Mouse (Mus musculus) heart, postnatal 4 days (tissue): ENCODE data around the gene Sspo. TPM values are rescaled to one million over a fixed set of nuclear protein-coding genes. Genes with fewer than 3 reads are reported as not detected.

Experiments used
- DNase-seq: peaks from one replicate; pipeline ENCODE4 v3.0.0; 2021
- total RNA-seq, 2 experiments: library from RNA; stranded (reverse); gene quantifications; 2 replicates each; pipeline ENCODE4 v1.2.3; 2021

Sspo gene
- total RNA-seq, 2 experiments from 2014 or later = 0.38 to 0.64 TPM

DNA sequence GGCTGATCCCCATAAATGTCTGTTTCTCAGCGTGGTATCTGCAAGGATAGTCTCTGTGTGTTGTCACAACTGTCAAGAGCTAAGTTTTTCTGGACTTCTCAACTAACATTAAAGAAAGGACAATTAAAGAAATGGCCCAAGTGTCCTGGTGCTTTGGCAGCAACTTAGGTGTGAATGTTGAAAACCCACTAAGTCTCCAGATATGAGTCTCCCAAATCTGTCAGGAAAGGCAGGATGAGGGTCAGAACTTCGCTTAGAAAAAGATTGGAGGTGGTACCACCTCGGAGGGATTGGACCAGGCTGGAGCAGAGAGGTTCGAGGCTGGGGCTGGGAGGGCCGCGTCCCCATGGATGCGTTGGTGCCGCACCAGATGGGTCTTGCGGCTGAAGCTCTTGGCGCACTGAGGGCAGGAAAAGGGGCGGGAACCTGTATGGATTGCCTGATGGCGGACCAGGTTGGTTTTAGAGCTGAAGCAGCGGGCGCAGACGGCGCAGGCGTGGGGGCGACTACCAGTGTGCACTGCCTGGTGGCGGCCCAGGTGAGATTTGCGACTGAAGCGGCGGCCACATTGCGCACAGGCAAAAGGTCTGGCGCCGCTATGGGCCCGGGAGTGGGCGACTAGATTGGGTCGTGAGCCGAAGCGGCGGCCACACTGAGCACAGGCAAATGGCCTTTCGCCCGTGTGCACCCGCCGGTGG lies 10.2 kb upstream of the Sspo start:
- DNase-seq = no peak

DNA sequence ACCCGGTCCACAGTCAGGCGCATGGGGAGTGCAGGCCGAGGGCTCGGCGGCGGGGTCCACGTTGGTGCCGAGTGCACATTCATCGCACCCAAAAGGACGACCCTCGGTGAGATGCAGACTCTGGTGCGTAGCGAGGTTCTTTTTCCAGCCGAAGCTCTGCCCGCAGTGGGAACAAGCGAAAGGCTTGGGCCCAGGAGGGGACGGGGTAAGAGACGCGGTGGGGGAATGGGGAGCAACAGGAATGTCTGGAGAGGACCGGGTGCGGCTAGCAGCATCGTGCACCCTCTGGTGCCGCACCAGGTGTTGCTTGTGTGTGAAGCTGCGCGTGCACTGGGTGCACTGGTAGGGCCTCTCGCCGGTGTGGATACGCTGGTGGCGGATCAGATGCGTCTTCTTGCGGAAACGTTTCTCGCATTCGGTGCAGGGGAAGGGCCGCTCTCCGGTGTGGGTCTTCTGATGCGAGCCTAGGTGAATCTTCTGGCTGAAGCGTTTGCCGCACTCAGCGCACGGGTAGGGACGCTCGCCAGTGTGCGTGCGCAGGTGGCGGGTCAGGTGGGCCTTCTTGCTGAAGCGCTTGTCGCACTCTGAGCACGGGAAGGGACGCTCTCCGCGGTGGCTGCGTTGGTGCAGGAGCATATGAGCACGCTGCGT lies 9.4 kb upstream of the Sspo start:
- no peak for DNase-seq

GRCm38 (mm10) chr6:48439654-48440053 lies 8.4 kb upstream of the Sspo start:
- no peak for DNase-seq

DNA sequence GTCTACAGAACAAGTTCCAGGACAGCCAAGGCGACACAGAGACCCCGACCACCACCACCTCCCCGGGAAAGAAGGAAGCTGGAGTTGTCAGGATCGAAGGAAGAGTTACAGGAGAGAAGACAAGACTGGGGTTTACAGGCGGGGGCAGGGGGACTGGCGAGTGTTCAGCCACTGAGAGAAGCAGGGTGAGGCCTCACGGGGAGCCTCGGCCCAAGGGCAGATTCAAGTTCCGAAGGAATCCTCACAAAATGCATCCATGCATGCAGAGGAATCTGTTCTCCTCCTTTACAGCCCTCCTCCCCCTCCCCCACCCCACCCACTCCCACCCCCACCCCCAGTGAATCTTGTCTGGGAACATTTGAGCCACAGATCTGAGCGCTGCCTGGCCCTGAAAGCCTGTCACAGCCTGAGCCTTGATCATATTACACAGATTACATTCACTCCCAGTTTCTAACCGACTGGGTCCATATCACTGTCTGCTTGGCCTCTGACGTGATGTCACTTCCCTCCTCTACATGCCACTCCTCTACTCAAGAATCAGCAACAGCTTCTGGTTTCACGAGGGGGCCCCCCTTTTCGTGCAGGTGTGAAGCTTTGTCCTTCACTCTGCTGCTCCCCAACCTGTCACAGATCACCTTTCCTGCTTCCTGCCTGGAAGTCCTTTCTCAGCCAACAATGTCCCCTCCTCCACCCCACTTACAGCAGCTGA lies 7.6 kb upstream of the Sspo start:
- no peak for DNase-seq

DNA sequence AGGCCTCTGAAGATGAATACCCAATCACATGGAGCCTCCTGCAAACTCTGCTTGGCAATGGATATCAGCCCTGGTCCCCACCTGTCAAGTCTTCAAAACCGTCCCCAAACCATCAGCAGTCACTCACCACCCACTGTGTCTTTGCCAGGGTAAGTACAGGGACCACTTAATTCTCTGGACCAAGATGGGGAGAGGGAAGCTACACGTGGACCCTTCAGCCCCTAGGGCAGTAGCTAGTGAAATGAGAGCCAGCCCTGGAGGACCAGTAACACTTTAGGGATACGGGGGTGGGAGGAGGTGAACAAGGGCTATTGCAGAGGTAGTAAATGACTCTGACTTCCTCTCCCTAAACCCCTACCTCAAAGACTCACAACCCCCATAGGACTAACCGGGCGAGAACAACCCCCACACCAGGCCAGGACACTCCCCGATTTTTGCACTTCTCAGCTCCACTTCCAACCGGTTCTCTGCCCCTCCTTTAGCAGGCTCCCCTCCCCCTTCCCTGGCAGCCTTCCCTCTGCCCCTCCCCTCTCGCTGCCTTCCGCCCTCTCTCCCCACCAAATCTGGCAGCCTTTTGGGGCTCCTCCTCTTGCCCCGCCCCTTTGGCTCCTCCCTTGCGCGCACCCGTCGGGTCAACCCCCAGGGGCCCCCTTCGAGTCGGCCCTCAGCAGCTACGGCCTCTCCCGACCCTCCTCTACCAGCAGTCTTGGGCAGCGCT lies 4.3 kb upstream of the Sspo start:
- peak; percentile 98 for DNase-seq

DNA sequence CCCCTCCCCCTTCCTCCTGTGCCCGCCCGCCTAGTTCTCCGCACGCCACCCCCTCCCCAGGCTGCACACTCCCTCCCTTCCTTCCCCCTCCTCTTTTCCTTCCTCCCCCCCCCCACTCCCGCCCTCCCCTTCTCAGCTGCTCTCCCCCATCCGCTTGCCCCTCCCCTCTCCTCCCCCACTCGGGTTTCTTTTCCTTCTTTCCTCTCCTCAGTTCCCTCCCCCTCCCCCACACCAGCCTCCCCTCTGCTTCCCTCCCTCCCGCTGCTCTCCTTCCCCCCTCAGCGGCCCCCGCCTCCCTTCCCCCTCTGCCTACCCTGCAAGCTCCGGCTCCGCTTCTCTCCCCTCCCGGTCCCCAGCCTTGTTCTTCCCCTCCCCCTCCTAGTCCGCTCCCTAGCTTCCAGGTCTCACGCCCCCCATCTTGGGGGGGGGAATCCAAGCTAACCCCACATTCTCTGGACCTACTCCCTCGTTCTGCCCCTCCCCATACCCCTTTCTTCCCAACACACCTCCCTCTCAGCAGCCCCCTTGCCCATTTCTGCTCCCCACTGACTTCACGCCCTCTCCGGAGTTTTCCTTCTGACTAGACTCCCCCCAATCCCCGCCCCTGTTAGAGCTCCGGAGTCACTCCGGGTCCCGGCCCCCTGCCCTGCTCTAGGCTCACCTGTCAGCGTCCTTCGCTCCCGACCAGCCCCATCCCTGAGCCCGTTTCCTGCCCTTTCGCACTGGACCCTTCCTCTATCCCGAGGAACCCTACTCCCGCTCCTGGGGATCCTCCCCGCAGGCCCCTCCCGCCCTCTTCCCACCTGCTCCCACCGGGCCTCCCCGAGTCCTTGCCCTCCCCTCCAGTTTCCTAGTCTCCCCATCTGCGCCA lies 3.5 kb upstream of the Sspo start:
- DNase-seq = peak; percentile 88

DNA sequence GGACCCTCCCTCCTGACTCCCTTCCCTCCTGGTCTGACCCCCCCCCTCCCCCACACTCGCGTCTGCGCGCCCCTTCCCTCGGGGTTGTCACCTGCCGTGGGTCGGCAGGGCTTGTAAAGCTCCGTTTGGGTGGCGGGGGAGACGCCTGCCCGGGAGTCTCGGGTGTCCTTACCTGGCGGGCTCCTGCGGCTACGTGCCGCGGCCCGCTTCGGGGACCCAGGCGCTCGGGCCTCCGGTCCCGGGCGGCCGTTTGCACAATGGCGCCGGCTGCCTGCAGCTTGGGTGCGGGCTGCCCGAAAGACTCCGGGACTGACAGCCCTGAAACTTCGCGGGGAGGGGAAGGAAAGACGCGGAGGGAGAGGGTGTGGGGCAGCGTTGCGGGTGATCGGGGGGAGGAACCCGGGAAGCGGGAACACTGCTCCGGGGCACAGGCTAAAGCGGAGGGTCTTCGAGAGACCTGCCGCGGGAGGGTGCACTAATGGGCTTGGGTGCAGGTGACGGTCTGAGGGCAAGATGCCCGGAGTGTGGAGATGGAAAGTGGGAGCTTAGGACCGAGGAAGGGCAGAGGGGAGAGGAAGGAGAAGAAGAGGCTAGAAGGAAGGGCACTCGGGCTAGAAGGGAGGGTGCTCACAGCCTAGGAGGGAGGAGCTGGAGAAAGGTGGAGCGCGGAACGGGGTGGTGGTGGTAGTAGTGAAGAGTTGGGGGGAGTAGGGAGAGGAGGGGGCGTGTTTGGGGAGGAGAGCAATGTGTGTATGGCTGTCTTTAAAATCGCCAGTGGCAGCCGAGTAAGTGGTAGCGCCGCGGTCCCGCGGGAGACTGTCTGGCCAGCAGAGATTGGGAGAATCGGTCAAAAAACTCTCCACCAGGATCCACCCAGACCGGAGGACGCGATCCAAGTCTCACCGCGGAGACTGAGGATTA lies 2.6 kb upstream of the Sspo start, which contains the start of gene Zfp467:
Zfp467 (minus strand) TSS at position 645 of the 921 bp plus-strand sequence.
- DNase-seq = peak; percentile 61

DNA sequence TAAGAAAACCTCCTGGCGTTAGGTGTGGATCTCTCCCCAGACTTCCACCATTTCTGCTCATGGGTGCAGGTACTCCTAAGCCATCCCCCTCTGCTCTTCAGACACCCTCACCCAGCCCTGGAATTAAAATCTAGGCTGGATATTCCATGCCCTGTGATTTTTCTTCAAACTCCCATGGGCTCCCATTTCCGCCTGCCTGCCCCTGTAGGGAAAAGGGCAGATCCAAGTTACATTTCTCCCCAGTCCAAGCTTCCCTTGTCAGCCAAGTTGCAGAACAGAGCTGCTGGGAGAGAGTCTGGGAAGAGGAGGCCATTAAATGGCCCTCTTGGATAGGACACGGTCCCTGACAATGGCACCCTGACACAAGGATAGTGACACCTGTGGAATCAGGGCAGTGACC lies 1.8 kb upstream of the Sspo start:
- DNase-seq = peak; percentile 30

- DNase-seq = no peak
Observed at GRCm38 (mm10) chr6:48446896-48447295, 1.1 kb upstream of the Sspo start.

DNA sequence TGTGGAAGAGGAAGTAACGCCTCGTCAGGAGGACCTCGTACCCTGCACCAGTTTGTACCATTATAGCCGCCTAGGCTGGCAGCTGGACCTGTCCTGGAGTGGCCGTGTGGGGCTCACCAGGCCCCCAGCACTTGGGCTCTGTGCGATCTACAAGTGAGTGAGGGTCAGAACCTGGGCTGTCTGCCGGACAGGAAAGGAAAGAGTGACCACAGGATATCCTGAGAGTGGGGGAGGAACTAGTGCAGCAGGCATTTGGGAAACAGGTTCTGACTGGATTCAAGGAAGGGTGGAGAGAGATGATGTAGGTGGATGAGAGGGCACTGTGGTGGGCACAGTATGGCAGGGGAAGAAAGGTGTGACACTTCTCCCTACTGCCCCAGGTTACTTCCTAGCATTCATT lies 498 bp downstream of the Sspo start:
- peak; percentile 30 for DNase-seq

DNA sequence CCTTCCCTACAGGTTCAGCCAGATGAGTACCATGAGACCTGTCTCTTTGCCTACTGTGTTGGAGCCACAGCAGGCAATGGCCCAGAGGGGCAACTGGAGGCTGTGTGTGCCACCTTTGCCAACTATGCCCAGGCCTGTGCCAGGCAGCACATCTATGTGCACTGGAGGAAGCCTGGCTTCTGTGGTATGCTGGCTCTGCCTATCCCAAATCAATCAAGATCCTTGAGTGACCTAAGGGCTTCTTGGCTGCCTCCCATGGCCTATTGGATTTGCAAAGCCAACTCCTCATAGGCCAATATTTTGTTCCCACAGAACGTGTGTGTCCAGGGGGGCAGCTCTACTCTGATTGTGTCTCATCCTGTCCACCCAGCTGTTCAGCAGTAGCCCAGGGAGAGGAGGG lies 4.1 kb downstream of the Sspo start:
- no peak for DNase-seq

DNA sequence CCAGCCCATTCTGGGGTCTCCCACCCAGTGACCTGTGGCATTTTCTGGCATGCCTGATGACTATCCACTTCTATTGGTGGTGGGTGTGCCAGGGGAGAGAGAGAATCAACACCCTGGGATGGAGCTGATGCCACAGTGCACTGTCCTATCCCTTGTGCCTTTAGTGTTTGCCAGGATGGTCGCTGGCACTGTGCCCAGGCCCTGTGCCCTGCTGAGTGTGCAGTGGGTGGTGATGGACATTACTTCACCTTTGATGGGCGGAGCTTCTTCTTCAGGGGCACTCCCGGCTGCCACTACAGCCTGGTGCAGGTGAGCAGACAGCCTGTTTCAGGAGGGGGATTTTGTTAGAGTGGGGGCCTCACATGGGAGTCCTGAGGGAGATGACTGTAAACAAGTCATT lies 4.7 kb downstream of the Sspo start:
- DNase-seq = no peak

GRCm38 (mm10) chr6:48464966-48465679 lies 17.1 kb downstream of the Sspo start:
- DNase-seq = no peak

DNA sequence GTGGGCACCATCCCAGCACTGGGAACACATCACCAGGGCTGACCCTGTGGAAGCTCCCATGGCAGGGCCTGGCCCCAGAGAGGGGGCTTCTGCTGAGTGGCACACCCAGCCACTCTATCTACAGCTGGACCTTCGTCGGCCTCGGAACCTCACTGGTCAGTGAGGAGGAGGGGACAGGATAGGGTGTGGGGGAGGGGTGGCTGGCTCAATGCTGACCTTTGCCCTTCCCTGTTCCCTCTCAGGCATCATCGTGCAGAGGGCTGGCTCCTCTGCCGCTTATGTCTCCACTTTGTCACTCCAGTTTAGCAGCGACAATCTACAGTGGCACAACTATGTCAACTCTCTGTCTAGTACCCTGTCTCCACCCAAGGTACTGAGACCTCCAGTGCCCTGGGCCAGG lies 18.7 kb downstream of the Sspo start:
- no peak for DNase-seq

DNA sequence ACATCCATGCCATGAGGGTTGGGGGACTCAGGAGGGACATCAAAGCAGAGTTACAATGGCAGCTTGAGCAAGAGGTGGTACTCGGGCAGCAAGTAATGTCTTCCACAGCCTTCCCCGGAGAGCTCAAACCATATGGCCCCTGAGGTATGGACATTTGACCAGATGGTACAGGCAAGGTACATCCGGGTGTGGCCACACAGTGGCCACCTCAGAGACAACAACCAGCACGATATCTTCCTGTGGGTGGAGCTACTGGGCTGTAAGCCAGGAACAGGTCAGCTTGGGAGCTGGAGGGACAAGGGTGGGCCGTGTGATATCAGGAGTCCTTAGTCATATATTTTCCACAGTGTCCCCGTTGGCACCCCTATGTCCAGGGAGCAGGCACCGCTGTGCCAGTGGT lies 19.5 kb downstream of the Sspo start:
- no peak for DNase-seq

GRCm38 (mm10) chr6:48470739-48471138 lies 22.7 kb downstream of the Sspo start:
- DNase-seq = no peak

DNA sequence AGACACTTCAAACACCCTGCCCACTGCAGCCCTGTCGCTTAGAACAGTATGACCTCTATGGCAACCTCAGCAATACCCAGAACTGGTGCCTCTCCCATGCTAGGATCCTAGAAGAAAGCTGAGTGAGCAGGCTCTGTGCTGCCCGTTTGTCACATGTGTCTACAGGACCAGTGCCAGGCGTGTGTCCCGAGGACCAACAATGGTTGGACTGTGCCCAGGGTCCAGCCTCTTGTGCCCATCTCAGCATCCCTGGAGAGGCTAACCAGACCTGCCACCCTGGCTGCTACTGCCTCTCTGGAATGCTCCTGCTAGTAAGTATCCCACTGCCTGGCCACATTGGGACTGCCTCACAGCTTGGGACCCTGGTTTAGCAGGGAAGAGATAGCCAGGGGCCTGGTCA lies 30.4 kb downstream of the Sspo start:
- DNase-seq = no peak

DNA sequence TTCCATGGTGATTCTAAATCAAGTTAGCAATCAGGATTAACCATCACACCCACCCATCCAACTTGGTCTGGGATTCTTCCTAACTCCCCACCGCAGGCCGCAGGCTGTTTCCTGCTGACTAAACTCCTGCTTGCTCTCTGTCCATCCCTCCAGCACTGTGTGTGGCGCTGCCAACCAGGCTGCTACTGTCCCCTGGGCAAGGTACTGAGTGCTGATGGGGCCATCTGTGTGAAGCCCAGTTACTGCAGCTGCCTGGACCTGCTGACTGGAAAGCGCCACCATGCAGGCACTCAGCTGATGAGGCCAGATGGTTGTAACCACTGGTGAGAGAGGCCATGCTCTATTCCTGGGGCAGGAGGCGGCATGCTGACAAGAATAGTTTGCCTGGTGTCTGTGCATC lies 34.5 kb downstream of the Sspo start:
- no peak for DNase-seq

DNA sequence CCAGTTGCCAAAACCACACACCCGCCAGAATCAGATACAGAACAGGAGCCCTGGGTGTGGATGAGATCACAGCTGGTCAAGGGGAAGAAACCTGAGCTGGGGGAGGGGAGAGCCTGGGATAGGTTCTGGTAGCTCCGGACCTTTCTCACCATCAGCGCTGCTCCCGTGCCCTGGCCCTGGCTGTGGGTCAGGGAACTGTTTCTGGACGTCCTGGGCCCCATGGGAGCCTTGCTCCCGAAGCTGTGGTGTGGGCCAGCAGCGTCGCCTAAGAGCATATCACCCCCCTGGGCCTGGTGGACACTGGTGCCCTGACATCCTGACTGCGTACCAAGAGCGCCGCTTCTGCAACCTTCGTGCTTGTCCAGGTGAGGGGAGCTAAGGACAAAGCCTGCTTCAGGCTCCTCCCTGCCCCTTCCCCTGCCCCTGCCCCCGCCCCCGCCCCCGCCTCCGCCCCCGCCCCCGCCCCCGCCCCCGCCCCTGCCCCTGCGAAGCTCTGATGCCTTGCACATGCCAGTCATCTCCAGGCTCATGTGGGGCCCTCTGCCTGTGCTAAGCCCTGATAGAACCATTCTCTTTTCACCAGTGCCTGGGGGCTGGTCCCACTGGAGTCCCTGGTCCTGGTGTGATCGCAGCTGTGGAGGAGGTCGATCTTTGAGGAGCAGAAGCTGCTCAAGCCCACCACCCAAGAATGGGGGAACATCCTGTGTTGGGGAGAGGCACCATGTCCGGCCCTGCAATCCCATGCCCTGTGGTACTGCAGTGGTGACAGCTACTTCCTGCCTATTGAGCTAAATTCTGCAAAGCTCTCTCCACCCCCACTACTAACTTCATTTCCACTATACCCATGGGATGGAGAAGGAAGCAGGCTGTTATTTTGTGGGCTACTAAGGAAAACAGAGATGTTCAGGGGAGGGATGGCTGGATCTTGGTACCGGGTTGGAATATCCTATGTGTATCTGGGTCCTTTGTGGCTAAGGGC lies 40.0 kb downstream of the Sspo start:
- peak; percentile 41 for DNase-seq
